Mouse (Mus musculus) myocyte (in vitro differentiated cells): ENCODE measurements around the gene Cpne4. TPM values are rescaled to one million over a fixed set of nuclear protein-coding genes. Genes with fewer than 3 reads are reported as not detected.

Source experiments
- H3K27me3 ChIP-seq: one replicate; pipeline ENCODE4 v1.6.1; 2011; ENCODE audit not compliant: control insufficient read depth, insufficient read depth, insufficient read length
- H3K36me3 ChIP-seq: one replicate; pipeline ENCODE4 v1.6.1; 2011; ENCODE audit not compliant: control insufficient read depth, insufficient read depth
- H3K4me2 ChIP-seq: one replicate; pipeline ENCODE4 v1.6.1; 2011; ENCODE audit warnings: low read depth, control low read depth
- H3K4me3 ChIP-seq: one replicate; pipeline ENCODE4 v1.5.1; 2011; ENCODE audit warnings: mild to moderate bottlenecking, control low read depth, moderate library complexity
- H3K79me2 ChIP-seq: one replicate; pipeline ENCODE4 v1.6.1; 2011; ENCODE audit not compliant: control insufficient read depth, insufficient read depth
- H3ac ChIP-seq: one replicate; pipeline ENCODE4 v1.6.1; 2011; ENCODE audit not compliant: control insufficient read depth, insufficient read length
- CEBPB ChIP-seq: IDR thresholded peaks from 2 replicates; pipeline ENCODE4 v1.6.1; 2011; ENCODE audit warnings: mild to moderate bottlenecking, moderate library complexity; ENCODE audit not compliant: poor library complexity, insufficient read depth, severe bottlenecking
- E2F4 ChIP-seq: IDR thresholded peaks from one replicate; pipeline ENCODE4 v1.6.1; 2011; ENCODE audit warnings: mild to moderate bottlenecking, control low read depth, moderate library complexity; ENCODE audit not compliant: insufficient read depth
- MAX ChIP-seq: IDR thresholded peaks from one replicate; pipeline ENCODE4 v1.6.1; 2011; ENCODE audit warnings: low read depth, mild to moderate bottlenecking, control low read depth
- MYOD1 ChIP-seq, 3 experiments: IDR thresholded peaks; one replicate each; pipeline ENCODE4 v1.6.1; 2011; ENCODE audit warnings: control low read depth in 2 of 3, low read depth in 2 of 3, mild to moderate bottlenecking in 2 of 3, moderate library complexity in 1 of 3; ENCODE audit not compliant: insufficient read length in 2 of 3, control insufficient read depth in 1 of 3
- MYOG ChIP-seq, 3 experiments: IDR thresholded peaks; one replicate each; pipeline ENCODE4 v1.6.1; 2011; ENCODE audit warnings: control low read depth in 2 of 3, low read depth in 2 of 3, mild to moderate bottlenecking in 2 of 3; ENCODE audit not compliant: insufficient read length in 2 of 3, control insufficient read depth in 1 of 3, insufficient read depth in 1 of 3
- POLR2A ChIP-seq: IDR thresholded peaks from one replicate; pipeline ENCODE4 v1.6.1; 2011; ENCODE audit warnings: low read depth, mild to moderate bottlenecking, control low read depth, moderate library complexity; ENCODE audit not compliant: insufficient read length
- POLR2AphosphoS2 ChIP-seq: IDR thresholded peaks from one replicate; pipeline ENCODE4 v1.6.1; 2011; ENCODE audit warnings: low read depth, control low read depth; ENCODE audit not compliant: insufficient read length
- REST ChIP-seq: IDR thresholded peaks from one replicate; pipeline ENCODE4 v1.6.1; 2011; ENCODE audit warnings: mild to moderate bottlenecking, control low read depth, moderate library complexity; ENCODE audit not compliant: insufficient read depth, insufficient read length
- SRF ChIP-seq: IDR thresholded peaks from one replicate; pipeline ENCODE4 v1.6.1; 2011; ENCODE audit warnings: low read depth; ENCODE audit not compliant: control insufficient read depth, insufficient read length
- TCF12 ChIP-seq: IDR thresholded peaks from one replicate; pipeline ENCODE4 v1.6.1; 2011; ENCODE audit warnings: mild to moderate bottlenecking, control low read depth; ENCODE audit not compliant: poor library complexity, insufficient read depth, severe bottlenecking
- TCF3 ChIP-seq: IDR thresholded peaks from one replicate; pipeline ENCODE4 v1.6.1; 2011; ENCODE audit warnings: low read depth, control low read depth; ENCODE audit not compliant: insufficient read length
- USF1 ChIP-seq: IDR thresholded peaks from one replicate; pipeline ENCODE4 v1.6.1; 2011; ENCODE audit warnings: low read depth, mild to moderate bottlenecking, control low read depth, moderate library complexity
- polyA plus RNA-seq: library from polyadenylated mRNA; unstranded; fragments of >200 nt; fragmentation: generic; extraction: Trizol; gene quantifications from one replicate; pipeline ENCODE4 v1.2.1, GENCODE M21; 2012; ENCODE audit warnings: missing spikeins

Cpne4 gene
- polyA plus RNA-seq, 1 experiment, result not detected

DNA sequence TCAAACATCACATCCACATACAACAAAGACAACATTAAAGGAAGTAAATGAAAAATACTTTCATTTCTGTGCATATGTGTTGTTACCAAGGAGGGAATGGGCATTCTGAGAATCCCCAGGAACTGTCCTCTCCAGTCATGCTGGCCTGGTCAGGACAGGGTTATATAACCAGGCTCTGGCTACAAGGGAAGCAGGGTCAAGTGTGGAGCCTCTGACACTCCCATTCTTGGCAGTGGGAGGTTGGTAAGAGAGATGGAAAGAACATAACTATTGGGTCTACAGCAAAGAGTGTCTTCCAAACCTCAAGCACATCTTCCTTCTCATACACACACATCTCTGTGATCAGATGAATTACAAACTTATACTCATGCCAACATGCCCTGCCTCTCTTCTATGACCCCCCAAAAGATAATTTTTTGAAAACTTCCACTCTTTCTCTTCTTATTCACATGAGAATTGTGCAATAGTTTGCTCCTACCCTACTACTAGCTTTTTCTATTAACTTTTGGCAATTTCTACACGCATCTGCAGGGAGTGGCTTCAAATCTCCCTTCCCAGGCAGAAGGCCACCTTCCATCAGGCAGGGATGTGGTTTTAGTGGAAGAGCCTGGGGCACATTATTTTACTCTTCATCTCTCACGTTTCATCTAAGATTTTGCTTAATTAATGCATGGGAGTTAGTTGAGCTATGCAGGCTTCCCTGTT, 298.3 kb downstream of the Cpne4 start:
- no peaks in the 10 kb centered on the region for H3K27me3 ChIP-seq
- H3ac ChIP-seq, result no peak overlapping the region
- no peaks in the 10 kb centered on the region for H3K79me2 ChIP-seq
- no peak for TF ChIP-seq POLR2A
- TF ChIP-seq SRF, result no peak
- TF ChIP-seq E2F4, result no peak
- no peak for TF ChIP-seq MYOD1 (IDR thresholded peaks at IDR 0.05; ENCODE audit: control insufficient read depth in 1 of 3, insufficient read length in 2 of 3, low read depth in 2 of 3)
- no peak for TF ChIP-seq USF1
- no peak for TF ChIP-seq CEBPB
- no peaks in the 10 kb centered on the region for H3K36me3 ChIP-seq
- H3K4me2 ChIP-seq, result no peak overlapping the region
- no peak overlapping the region for H3K4me3 ChIP-seq

DNA sequence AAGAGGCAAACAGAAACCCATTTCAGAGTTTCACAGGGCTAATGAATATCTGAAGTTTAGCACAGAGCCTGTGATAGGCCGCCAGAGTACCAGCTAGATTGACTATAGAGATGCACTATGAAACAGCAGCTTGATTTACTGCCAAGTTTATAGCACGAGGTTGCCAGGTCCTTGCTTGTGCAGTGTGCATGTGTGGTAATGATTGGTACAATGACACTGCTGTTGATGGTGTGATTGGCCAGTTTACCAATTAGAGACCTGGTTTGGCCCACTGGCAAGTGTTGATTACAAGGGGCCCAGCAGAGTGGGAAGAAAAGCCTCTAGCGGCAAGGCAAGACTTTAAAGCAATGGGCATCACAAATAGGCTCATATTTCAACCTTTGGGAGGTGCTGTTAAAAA, 306.6 kb downstream of the Cpne4 start:
- Histone ChIP-seq H3K36me3 (no peaks in the 10 kb centered on the region), H3K79me2 (no peaks in the 10 kb centered on the region), H3K27me3 (no peaks in the 10 kb centered on the region), H3ac (no peak overlapping the region), H3K4me3 (no peak overlapping the region), H3K4me2 (no peak overlapping the region)
- TF ChIP-seq POLR2AphosphoS2 (no peak), MAX (no peak), USF1 (no peak), E2F4 (no peak), REST (no peak), CEBPB (no peak), SRF (no peak), POLR2A (no peak), MYOD1 (IDR thresholded peaks at IDR 0.05; ENCODE audit: control insufficient read depth in 1 of 3, insufficient read length in 2 of 3, low read depth in 2 of 3) (no peak), TCF3 (no peak), TCF12 (no peak)

DNA sequence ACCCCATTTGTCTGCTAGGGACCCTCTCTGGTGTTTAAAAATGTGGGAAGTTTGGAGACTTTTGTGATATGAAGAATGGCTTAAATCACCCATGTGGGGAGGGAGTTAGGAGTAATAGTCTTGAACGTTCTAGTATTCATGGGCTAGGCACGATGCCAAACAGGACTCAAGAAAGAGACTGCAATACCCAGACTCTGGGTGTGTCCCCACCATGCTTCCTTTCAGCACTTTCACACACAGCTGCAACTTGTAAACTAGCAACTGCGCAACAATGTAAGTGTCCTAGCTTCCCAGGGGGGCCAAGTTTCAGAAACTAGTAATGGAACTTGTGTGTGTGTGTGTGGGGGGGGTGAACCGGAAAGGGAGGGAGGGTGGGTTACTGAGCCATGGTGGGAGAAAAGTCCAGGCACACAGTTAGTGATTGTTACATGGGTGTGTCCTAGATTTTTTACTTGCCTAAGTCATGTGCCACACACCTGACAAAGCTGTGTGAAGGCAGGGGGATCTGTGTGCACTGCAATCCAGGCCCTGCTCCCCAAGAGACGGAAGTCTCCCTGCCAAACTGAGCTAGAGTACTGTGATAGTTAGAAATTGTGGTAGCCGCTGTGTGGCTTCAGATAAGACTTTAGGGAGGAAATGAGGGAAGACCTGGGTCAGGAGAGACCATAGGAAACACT, 307.3 kb downstream of the Cpne4 start:
- no peaks in the 10 kb centered on the region for H3K36me3 ChIP-seq
- no peak for TF ChIP-seq POLR2AphosphoS2
- TF ChIP-seq MYOD1 (IDR thresholded peaks at IDR 0.05; ENCODE audit: control insufficient read depth in 1 of 3, insufficient read length in 2 of 3, low read depth in 2 of 3), result no peak
- TF ChIP-seq E2F4, result no peak
- no peak for TF ChIP-seq CEBPB
- TF ChIP-seq POLR2A, result no peak
- TF ChIP-seq TCF12, result no peak
- TF ChIP-seq MAX, result no peak
- no peak overlapping the region for H3ac ChIP-seq

DNA sequence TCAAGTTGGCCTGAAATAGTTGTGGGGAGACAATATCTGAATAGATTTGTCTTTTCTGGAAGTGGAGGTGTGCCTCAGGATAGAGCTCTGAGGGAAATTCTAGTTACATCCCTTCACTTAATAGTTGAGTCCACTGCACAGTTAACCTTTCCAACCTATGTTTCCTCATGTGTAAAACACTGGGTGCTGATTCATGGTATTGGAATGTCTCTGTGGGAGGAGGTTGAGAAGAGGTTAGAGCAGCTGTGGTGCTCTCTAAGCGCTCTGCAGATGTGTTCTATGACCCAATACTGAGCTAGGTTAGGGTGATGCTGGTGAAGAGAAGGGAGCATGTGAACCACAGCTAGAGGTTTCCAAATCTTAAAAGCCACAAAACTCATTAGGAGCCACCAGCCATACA, 318.7 kb downstream of the Cpne4 start:
- no peak for TF ChIP-seq TCF3
- Histone ChIP-seq H3K36me3 (no peaks in the 10 kb centered on the region), H3K4me3 (no peak overlapping the region), H3K27me3 (no peaks in the 10 kb centered on the region), H3K79me2 (no peaks in the 10 kb centered on the region), H3ac (no peak overlapping the region), H3K4me2 (no peak overlapping the region)

More for the DNA sequence above, 307.3 kb downstream of the Cpne4 start:
- Histone ChIP-seq H3K79me2 (no peaks in the 10 kb centered on the region), H3K4me3 (no peak overlapping the region), H3K4me2 (no peak overlapping the region), H3K27me3 (no peaks in the 10 kb centered on the region)

DNA sequence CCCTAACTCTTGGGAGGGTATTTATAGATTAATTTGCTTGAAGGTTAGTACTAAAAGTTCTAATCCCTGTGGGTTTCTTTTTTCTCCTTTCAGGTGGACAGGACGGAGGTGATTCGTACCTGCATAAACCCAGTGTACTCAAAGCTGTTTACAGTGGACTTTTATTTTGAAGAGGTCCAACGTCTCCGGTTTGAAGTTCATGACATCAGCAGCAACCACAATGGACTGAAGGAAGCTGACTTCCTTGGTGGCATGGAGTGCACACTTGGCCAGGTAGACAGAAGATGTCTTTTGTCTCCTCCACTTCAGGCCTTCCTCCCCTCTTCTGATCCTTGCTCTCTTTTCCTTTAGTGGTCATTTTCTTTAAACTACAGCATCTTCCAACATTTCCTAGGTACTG, 325.5 kb downstream of the Cpne4 start:
- H3ac ChIP-seq, result no peak overlapping the region
- no peak for TF ChIP-seq TCF3
- TF ChIP-seq MYOD1 (IDR thresholded peaks at IDR 0.05; ENCODE audit: control insufficient read depth in 1 of 3, insufficient read length in 2 of 3, low read depth in 2 of 3), result no peak
- no peak for TF ChIP-seq E2F4
- TF ChIP-seq POLR2A, result no peak
- no peak for TF ChIP-seq TCF12
- no peak for TF ChIP-seq USF1
- no peak for TF ChIP-seq MYOG (IDR thresholded peaks at IDR 0.05; ENCODE audit: control insufficient read depth in 1 of 3, insufficient read depth in 1 of 3, insufficient read length in 2 of 3, low read depth in 2 of 3)
- no peak for TF ChIP-seq REST
- no peak for TF ChIP-seq CEBPB
- no peak for TF ChIP-seq SRF
- no peak for TF ChIP-seq MAX
- TF ChIP-seq POLR2AphosphoS2, result no peak
- no peaks in the 10 kb centered on the region for H3K79me2 ChIP-seq
- no peak overlapping the region for H3K4me3 ChIP-seq
- no peaks in the 10 kb centered on the region for H3K36me3 ChIP-seq
- no peaks in the 10 kb centered on the region for H3K27me3 ChIP-seq
- no peak overlapping the region for H3K4me2 ChIP-seq
